Mouse (Mus musculus) limb, embryonic 11.5 days (tissue): Measurements from ENCODE around the gene Polr3b. TPM values are rescaled to one million over a fixed set of nuclear protein-coding genes. Genes with fewer than 3 reads are reported as not detected.

Experiments used
- ATAC-seq: fragments of 200-750 bp; cut with Nextera tagmentation; 2 replicates; pipeline ENCODE4 v1.8.0; 2017; ENCODE audit warnings: low read depth; ENCODE audit not compliant: insufficient number of reproducible peaks, low FRiP score, low TSS enrichment
- DNase-seq: peaks from one replicate; pipeline ENCODE4 v3.0.0-alpha.2; 2015; ENCODE audit warnings: low spot score
- H3K27ac ChIP-seq: fragments of 300-500 bp; sonication (generic); replicated peaks from 2 replicates; pipeline ENCODE4 v1.5.1; 2014; ENCODE audit warnings: low read depth, mild to moderate bottlenecking, low read length
- H3K27me3 ChIP-seq: fragments of 300-500 bp; sonication (generic); 2 replicates; pipeline ENCODE4 v1.6.1; 2014; ENCODE audit warnings: mild to moderate bottlenecking, low read length, mixed read lengths; ENCODE audit not compliant: control insufficient read depth, insufficient read depth
- H3K36me3 ChIP-seq: fragments of 300-500 bp; sonication (generic); 2 replicates; pipeline ENCODE4 v1.6.1; 2014; ENCODE audit warnings: mild to moderate bottlenecking, low read length, moderate library complexity, mixed read lengths; ENCODE audit not compliant: control insufficient read depth, insufficient read depth
- H3K4me1 ChIP-seq: fragments of 300-500 bp; sonication (generic); 2 replicates; pipeline ENCODE4 v1.6.1; 2014; ENCODE audit warnings: low read length, mixed read lengths; ENCODE audit not compliant: control insufficient read depth, insufficient read depth
- H3K4me2 ChIP-seq: fragments of 300-500 bp; sonication (generic); 2 replicates; pipeline ENCODE4 v1.6.1; 2014; ENCODE audit warnings: low read depth, mild to moderate bottlenecking, moderate library complexity; ENCODE audit not compliant: severe bottlenecking
- H3K4me3 ChIP-seq: fragments of 300-500 bp; sonication (generic); 2 replicates; pipeline ENCODE4 v1.5.1; 2014; ENCODE audit warnings: low read depth, low read length
- H3K9ac ChIP-seq: fragments of 300-500 bp; sonication (generic); 2 replicates; pipeline ENCODE4 v1.6.1; 2014; ENCODE audit warnings: mild to moderate bottlenecking, low read length
- H3K9me3 ChIP-seq: fragments of 300-500 bp; sonication (generic); 2 replicates; pipeline ENCODE4 v1.6.1; 2016; ENCODE audit warnings: low read length; ENCODE audit not compliant: control insufficient read depth
- WGBS: fragments of 180-500 bp; shearing (Covaris S2); extraction: QIAGEN DNeasy Blood & Tissue Kit; methylation state at CpG from one replicate; pipeline ENCODE4 v1.1.7; 2014; 5-methylcytosine and 5-hydroxymethylcytosine counted together
- polyA plus RNA-seq: library from polyadenylated mRNA; unstranded; fragments of >200 nt; fragmentation: Nextera tagmentation; extraction: Ambion mirVana; gene quantifications from 2 replicates; pipeline ENCODE4 v1.2.1, GENCODE M21; 2014

Polr3b gene
- polyA plus RNA-seq, 1 experiment from 2014 or later, result 19.8 TPM

DNA sequence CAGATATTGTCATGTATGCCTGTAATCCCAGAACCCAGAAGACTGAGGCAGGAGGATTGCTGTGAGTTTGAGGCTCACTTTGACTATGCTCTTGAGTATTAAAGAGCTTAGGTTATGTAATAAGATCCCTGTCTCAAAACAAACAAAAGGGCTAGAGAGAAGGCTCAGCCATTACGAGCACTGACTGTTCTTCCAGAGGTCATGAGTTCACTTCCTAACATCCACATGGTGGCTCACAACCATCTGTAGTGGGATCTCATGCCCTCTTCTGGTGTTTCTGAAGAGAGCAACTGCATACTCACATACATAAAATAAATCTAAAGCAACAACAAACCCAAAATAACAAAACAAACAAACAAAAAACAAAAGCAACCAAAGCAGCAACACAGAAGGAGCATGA is 23.9 kb upstream of the Polr3b start:
- no peak overlapping the region for H3K4me2 ChIP-seq
- ATAC-seq (no peak), DNase-seq (no peak)
- H3K4me3 ChIP-seq, result no peak overlapping the region
- H3K9ac ChIP-seq, result no peak overlapping the region
- no peak overlapping the region for H3K27ac ChIP-seq
- H3K27me3 ChIP-seq, result no peaks in the 10 kb centered on the region
- H3K9me3 ChIP-seq, result no peaks in the 10 kb centered on the region
- H3K4me1 ChIP-seq, result no peaks in the 10 kb centered on the region
- H3K36me3 ChIP-seq, result no peaks in the 10 kb centered on the region
- 35% methylated on average over 1 of the region's 1 CpGs for WGBS

DNA sequence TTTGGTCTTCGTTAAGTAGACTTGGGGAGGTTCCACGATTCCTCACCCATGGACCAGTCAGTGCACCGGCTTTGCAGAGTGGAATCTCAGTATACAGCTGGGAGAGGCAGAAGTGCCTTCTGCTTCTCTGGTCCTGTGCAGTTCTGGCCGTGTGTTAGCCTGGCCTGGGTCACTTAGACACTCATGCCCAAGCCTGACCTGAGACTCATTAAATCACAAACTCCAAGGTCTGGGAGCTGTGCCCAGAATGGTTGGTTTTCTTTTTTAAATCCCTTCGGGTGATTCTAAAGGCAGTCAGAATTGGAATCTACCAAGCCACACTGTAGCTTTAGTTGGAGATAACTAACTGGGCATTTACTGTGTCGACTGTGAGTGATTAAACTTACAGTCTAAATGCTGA is 22.0 kb upstream of the Polr3b start:
- Histone ChIP-seq H3K9me3 (no peaks in the 10 kb centered on the region), H3K4me2 (no peak overlapping the region), H3K9ac (no peak overlapping the region), H3K27me3 (no peaks in the 10 kb centered on the region), H3K4me1 (no peaks in the 10 kb centered on the region), H3K4me3 (no peak overlapping the region), H3K36me3 (no peaks in the 10 kb centered on the region), H3K27ac (no peak overlapping the region)
- ATAC-seq (no peak), DNase-seq (no peak)
- 86% methylated on average over 6 of the region's 6 CpGs for WGBS

DNA sequence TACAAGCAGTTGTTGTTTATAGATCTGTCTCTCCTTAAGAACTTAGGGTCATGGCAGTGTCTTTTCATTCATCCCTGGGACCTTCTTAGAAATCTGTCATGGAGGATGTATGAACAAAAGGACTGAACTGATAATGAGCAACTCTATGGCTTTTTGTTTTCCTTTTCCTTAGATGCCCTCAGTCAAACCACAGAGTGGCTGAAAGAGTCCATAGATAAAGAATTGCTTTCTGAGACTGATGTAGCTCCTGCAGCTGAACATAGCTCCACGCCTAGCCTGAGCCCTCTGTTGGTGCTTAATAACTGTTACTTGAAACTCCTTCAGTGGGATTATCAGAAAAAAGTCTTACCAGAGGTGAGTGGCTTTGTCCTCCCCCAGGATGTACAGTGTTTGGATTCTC is 17.8 kb upstream of the Polr3b start:
- no peak overlapping the region for H3K9ac ChIP-seq
- H3K27ac ChIP-seq, result no peak overlapping the region
- no peak for DNase-seq
- H3K4me1 ChIP-seq, result no peaks in the 10 kb centered on the region
- H3K4me2 ChIP-seq, result no peak overlapping the region
- WGBS, result 82% methylated on average over 1 of the region's 1 CpGs
- H3K9me3 ChIP-seq, result no peaks in the 10 kb centered on the region
- H3K27me3 ChIP-seq, result no peaks in the 10 kb centered on the region
- H3K36me3 ChIP-seq, result no peaks in the 10 kb centered on the region
- no peak for ATAC-seq
- no peak overlapping the region for H3K4me3 ChIP-seq

DNA sequence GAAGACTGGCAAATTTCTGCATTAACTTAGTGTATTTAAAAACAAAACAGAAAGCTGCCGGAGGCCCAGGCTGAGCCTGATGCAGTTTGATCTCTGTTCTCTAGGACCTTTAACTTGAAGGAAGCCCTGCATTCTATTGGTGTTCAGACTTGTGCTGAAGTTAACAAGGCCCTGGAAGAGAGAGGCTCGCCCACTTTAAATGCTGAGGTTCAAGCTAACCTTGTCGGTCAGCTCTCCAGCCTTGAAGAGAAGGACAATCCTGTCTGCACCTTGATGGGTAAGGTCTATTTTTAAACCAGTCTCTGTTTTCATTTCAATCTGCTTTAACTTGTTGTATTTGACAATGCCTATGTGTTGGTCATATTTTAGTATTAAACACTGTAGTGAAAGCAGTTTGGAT is 13.7 kb upstream of the Polr3b start:
- H3K4me1 ChIP-seq, result peaks cover 6% of the 10 kb centered on the region; the same call in 1 of the 2 replicates
- no peaks in the 10 kb centered on the region for H3K27me3 ChIP-seq
- no peak for DNase-seq
- no peak overlapping the region for H3K9ac ChIP-seq
- H3K4me3 ChIP-seq, result no peak overlapping the region
- no peaks in the 10 kb centered on the region for H3K36me3 ChIP-seq
- no peak for ATAC-seq
- H3K4me2 ChIP-seq, result no peak overlapping the region
- H3K27ac ChIP-seq, result no peak overlapping the region
- WGBS, result 85% methylated on average over 3 of the region's 3 CpGs
- no peaks in the 10 kb centered on the region for H3K9me3 ChIP-seq

DNA sequence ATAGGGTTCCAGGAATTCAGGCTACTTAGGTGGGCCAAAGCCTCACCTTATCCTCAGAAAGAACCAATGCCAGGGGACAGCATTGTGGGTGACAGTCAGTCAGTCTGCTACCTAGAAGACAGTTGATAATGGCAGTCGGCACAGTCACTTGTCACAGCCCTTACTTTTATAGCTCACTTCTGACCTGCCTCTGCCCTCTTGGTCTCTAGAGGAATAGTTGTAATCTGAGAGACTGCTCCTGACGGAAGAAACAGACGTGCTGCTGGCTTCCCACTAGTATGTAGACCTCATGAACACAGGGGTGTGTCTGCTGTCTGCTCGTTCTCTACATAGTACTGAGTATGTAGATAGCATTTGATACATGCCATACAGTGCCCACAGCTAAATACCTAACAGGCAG is 11.8 kb upstream of the Polr3b start:
- Histone ChIP-seq H3K36me3 (no peaks in the 10 kb centered on the region), H3K27ac (no peak overlapping the region), H3K9me3 (no peaks in the 10 kb centered on the region), H3K9ac (no peak overlapping the region), H3K4me1 (peaks cover 6% of the 10 kb centered on the region; the same call in 1 of the 2 replicates), H3K4me3 (no peak overlapping the region), H3K4me2 (no peak overlapping the region), H3K27me3 (no peaks in the 10 kb centered on the region)
- no peak for DNase-seq
- 28% methylated on average over 4 of the region's 4 CpGs for whole genome bisulfite sequencing
- ATAC-seq, result no peak

DNA sequence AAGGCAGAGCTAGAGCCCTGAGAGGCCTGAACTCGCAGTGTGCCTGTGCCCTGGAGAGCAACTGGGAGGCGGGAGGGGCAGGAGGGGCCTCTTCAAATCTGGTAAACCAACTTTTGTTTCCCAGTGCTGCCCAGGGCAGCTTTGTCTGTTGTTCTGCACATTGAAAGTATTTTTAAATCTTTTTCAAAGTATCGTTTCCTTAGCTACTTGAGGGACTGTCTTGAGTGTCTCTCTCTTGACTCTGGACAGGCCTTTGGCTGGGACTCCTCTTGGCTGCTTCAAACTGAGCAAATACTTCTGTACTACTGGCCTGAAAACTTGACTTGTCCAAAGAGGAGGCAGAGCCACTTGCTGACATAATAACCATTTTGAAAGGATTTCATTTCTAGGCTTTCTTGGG is 11.3 kb upstream of the Polr3b start:
- WGBS, result 75% methylated on average over 3 of the region's 3 CpGs
- Histone ChIP-seq H3K9ac (no peak overlapping the region), H3K36me3 (no peaks in the 10 kb centered on the region), H3K27ac (no peak overlapping the region), H3K4me3 (no peak overlapping the region), H3K4me1 (peaks cover 6% of the 10 kb centered on the region; the same call in 1 of the 2 replicates), H3K9me3 (no peaks in the 10 kb centered on the region), H3K4me2 (no peak overlapping the region), H3K27me3 (no peaks in the 10 kb centered on the region)
- no peak for DNase-seq
- no peak for ATAC-seq

DNA sequence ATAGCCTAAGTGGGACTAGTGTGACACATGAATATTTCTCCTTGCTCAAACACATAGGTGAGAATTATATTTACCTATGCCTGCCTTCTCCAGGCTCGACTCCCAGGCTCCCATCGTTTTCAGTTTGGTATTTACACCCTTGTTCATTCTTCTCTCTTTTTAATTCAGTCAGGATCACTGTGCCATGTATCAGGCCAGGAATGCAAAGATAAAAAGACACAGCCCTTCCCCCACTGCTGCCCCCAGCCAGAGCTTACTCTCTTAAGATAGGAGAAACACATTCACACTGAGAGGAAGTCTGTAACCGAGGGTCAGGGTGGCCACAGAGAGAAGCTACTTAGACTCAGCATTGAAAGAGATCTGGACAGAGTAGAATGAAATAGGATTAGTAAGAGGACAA is 10.4 kb upstream of the Polr3b start:
- Histone ChIP-seq H3K27me3 (no peaks in the 10 kb centered on the region), H3K27ac (no peak overlapping the region), H3K36me3 (no peaks in the 10 kb centered on the region), H3K9ac (no peak overlapping the region), H3K9me3 (no peaks in the 10 kb centered on the region), H3K4me1 (peaks cover 6% of the 10 kb centered on the region; the same call in 1 of the 2 replicates), H3K4me2 (no peak overlapping the region), H3K4me3 (no peak overlapping the region)
- ATAC-seq, result no peak
- WGBS, result 64% methylated on average over 3 of the region's 3 CpGs
- DNase-seq, result no peak

DNA sequence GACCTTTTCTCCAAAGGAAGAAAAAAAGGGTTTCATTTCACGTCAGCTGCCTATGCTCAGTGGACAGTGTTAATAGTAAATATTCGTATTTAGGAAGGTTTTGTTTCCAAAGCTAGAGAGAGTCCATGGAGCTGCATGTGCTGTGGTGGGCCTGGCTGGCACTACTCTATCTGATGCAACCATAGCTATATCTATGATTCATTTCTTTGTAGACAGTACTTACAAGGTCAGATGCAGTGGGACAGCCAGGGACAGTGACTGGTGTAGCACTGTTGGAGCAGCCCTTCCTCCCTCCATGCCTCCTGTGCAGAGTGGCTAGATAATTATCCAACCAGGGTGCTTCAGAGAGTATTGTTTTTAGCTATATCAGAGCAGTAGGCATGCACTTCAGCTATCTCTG is 9.8 kb upstream of the Polr3b start:
- H3K9ac ChIP-seq, result no peak overlapping the region
- no peaks in the 10 kb centered on the region for H3K27me3 ChIP-seq
- DNase-seq, result no peak
- no peak overlapping the region for H3K4me2 ChIP-seq
- no peaks in the 10 kb centered on the region for H3K36me3 ChIP-seq
- no peak overlapping the region for H3K27ac ChIP-seq
- no peak overlapping the region for H3K4me3 ChIP-seq
- peaks cover 6% of the 10 kb centered on the region; the same call in 1 of the 2 replicates for H3K4me1 ChIP-seq
- no peak for ATAC-seq
- WGBS, result 82% methylated on average over 2 of the region's 2 CpGs
- no peaks in the 10 kb centered on the region for H3K9me3 ChIP-seq

DNA sequence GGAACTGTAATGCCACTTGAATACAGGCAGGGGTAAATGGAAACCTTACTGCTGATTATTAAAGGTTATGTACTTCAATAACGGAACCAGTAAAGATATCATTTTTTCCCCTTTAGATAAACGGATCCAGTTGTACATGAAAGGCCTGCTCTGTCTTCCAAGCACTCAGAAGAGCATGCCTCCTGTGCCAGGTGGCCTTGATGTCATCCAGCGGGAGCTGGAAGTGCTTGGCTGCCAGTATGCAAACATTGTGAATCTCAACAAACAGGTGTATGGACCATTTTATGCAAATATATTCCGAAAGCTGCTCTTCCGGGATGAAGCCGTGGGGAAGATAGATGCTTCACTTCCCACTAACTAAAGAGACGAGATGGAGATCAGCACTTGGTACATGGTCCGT is 8.7 kb upstream of the Polr3b start:
- no peak for ATAC-seq
- no peak for DNase-seq
- 82% methylated on average over 8 of the region's 8 CpGs for WGBS
- H3K4me3 ChIP-seq, result no peak overlapping the region
- H3K4me2 ChIP-seq, result no peak overlapping the region
- no peaks in the 10 kb centered on the region for H3K27me3 ChIP-seq
- no peak overlapping the region for H3K9ac ChIP-seq
- no peaks in the 10 kb centered on the region for H3K36me3 ChIP-seq
- peaks cover 6% of the 10 kb centered on the region; the same call in 1 of the 2 replicates for H3K4me1 ChIP-seq
- no peaks in the 10 kb centered on the region for H3K9me3 ChIP-seq
- no peak overlapping the region for H3K27ac ChIP-seq
